Comparison of ENCODE assay signal across 20 mouse cellular contexts in the genomic region with DNA sequence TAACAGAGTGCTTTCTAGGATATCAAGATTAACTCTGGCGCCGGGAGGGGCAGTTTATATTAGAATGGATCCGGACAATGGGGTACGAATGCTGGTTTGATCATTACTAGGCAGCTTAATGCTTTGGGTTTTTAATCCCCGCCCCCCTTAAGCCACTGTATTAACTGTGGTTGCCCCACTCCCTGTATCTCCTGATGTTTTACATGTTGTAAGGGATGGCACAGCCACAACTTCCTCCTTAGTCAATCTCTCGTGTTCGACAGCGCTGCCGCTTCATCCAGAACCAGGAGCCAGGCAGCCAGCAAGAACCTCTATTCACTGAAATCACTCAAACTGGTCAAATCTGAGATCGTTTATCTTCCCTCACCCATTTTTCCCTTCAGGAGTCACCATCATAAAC. TPM values are rescaled to one million over a fixed set of nuclear protein-coding genes. Genes with fewer than 3 reads are reported as not detected.
DNase-seq lines count a peak whose midpoint lies in the region; ATAC-seq lines count a peak whose summit lies in the region.
"Had no signal": no experiment of that assay in that cellular context is flagged by ENCODE, and none has a peak within 500 bp of the region (broad histone marks: within the 10 kb centered on the region; RNA-seq: fewer than 3 reads in every experiment).

No protein-coding gene starts in this region.

- peak; percentile 74 for ATAC-seq in common myeloid progenitor, adult 5-6 weeks (replicated peaks; ENCODE audit: low read depth, poor library complexity, severe bottlenecking)
- peak; percentile 79 for ATAC-seq in megakaryocyte progenitor cell, adult 5-6 weeks (replicated peaks; ENCODE audit: poor library complexity)
- ATAC-seq: activated CD4-positive, CD25-positive, alpha-beta regulatory T cell, adult 4 months; CD4-positive, CD25-positive, alpha-beta regulatory T cell, adult 4 months; forebrain, embryonic 13.5 days; forebrain, embryonic 15.5 days; forebrain, postnatal 0 days; Patski had no signal

- peak; percentile 36 for DNase-seq in 416B (ENCODE audit: low read depth)
- DNase-seq in adrenal gland, postnatal 14 days, result no peak
- DNase-seq in cerebellum, adult 11 months, result no peak
- DNase-seq: adrenal gland, adult 2 months; adrenal gland, postnatal 10 days; adrenal gland, postnatal 36 days; B cell, adult 2 months; cerebellum, adult 18-20 months; cerebellum, adult 8-10 months; cerebellum, adult 9-11 months; cerebellum, postnatal 14 days; cerebellum, postnatal 36 days; forebrain, postnatal 0 days had no signal

RNA-seq across cellular contexts. Expression of gene Aff3, which starts 57.4 kb away (rescaled TPM):
- total RNA-seq in common myeloid progenitor, adult 5-6 weeks (2017), result 99.9 and 115 TPM in 2 replicates
- 18.2 and 26.9 TPM in 2 replicates for total RNA-seq in megakaryocyte progenitor cell, adult 5-6 weeks (2015)
- total RNA-seq in megakaryocyte progenitor cell, adult 5-6 weeks (2017), result 11.8 and 34.6 TPM in 2 replicates
- 6.2 and 15.7 TPM in 2 replicates for total RNA-seq in adrenal gland, postnatal 14 days (2021)
